Mouse (Mus musculus): ENCODE data around the gene Snx29.

Snx29 gene

DNA sequence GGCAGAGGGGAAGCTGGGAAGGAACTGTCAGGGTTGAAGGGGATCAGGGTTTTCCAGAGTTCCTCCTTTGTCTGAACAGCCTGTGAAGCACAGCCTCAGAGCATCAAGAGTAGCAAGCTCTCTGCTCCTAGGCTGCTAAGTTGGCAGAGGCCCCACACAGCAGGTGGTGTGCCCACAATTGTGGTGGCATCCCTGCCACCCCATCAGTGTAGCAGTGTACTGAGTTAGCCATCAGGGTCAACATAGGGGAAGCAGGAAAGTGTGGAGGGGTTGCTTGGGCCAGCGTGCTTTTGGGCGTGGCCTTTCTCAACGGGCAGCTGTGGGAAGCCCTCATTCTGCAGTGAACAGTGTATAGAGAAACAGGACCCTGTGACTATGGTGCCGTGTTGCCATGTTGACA is 421.0 kb downstream of the Snx29 start:
- peak in 1 of 2 experiments; percentile 22 for DNase-seq

DNA sequence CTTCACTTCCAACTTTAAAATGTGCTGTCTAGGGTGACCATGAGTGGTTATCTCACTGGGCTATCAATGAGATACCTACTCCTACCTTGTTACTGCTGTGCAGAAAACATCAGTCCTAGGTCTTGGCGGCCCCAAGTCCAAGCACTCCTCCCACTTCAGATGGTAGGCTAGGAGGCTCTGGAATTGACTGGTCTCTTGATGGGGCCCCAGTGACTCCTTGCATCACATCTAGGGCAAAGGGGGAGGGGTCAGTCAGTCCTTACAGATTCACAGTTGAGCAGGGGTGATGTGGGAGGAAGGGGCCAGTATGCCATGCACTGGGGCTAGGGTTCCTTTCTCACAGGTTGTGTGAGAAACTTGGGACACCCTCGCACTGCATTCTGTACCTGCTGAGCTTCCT is 423.3 kb downstream of the Snx29 start:
- DNase-seq = no peak

DNA sequence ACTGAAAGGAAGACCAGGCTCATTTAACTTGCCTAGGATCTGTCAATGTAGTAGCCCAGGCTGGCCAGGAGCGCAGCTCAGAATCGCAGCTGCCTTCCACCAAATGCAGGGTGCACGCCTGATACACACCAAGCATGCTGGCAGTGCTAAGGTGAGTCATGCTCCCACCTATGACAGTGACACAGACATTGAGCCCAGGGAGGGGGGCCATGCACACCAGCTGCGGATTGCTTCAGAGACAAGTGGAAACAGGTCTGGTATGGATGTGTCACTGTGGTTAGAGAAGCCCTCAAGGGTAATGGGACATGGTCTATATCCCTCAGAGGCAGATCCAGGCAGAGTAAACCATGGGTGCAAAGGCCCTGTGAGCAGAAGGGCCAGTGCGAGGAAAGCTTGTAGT is 425.2 kb downstream of the Snx29 start:
- no peak for DNase-seq

DNA sequence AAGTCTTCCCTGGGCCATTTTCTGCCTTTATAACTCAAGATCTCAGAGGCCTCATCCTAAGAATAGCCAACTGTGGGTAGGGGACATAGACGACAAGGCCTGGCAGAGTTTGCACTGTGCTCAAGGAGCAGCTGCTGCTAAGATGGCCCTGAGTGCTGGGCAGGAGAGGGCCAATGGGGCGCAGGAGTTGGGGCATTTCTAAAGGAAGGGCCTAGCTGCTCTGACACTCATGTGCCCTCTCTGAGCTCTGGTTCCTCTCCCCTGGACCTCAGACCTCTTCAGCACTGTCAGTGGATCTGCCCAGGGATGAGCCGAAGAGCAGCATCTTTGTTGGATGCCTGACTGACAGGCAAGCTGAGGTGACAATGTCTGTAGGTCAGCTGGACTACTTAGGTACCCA is 426.4 kb downstream of the Snx29 start:
- no peak for DNase-seq

DNA sequence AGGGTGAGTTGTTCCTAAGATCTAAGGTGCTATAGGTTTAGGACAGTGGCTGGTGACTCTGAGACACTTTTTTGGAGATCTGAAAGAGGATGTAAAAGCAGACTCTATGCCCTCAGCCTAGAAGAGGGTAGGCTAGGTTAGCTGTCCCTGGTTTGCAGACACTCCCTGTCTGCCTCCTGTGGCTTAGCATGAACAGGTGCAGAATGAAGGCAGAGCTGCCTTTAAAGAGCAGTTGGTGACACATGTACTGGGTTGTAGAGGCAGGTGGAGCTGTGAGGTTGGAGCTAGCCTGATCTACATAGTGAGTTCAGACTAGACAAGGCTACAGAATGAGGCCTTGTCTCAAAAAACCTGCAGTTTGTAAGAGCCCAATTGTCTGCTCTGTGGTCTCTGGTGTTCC is 427.9 kb downstream of the Snx29 start:
- DNase-seq = no peak

DNA sequence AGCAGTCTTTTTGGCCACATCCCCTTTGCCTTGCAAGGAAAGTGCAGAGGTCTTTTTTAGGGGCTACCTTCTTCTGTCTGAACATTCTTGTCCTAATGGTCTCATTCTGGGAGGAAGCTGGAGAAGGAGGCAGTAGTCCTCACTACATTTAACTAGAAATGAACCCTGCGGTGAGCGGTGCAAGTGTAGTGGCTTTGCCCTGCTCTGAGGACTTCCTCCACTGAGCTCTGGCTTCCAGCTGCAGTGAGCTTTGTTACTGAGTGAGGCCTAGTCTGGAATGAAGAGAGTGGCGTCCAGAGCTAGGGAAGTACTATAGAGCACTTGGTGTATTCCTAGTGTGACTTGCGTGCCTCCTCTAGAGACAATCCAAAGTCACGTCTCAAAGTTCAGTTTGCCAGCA is 429.8 kb downstream of the Snx29 start:
- no peak for DNase-seq

DNA sequence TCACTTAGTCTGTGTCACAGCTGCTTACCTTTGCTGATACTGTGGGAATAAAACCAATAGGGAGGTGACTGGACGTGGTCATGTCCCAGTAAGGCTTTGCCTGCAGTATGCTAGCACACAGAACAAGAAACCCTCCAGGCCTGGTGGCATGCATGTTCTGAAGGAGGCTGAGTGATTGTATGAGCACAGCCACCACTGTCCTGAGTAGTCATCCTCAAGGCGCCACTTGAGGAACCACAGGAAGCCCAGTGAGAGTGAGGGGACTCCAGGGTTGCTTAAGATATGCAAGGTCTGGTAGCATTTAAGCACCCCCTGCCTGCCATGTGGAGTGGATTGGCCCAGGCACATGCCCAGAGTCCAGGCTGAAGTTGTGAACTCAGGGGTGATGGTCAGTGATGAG is 430.8 kb downstream of the Snx29 start:
- DNase-seq = no peak

DNA sequence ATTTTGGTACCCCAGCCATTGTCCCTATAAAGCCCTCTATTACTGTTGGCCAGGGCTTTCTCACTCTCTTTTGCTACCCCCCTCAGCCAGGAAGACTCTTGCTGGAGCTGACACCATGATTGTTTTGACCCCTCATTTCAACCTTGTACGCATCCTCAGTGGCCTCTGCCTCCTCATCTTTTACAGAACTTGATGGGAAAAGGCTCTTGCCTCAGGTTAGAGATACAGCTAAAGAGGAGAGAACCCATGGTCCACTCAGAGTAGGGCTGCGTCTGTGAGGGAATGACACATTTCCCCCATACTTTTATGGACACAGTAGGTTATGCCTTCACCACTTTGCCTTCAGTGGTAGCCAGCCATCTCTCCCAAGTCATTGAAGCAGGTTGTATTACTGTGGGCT is 431.4 kb downstream of the Snx29 start:
- no peak for DNase-seq

DNA sequence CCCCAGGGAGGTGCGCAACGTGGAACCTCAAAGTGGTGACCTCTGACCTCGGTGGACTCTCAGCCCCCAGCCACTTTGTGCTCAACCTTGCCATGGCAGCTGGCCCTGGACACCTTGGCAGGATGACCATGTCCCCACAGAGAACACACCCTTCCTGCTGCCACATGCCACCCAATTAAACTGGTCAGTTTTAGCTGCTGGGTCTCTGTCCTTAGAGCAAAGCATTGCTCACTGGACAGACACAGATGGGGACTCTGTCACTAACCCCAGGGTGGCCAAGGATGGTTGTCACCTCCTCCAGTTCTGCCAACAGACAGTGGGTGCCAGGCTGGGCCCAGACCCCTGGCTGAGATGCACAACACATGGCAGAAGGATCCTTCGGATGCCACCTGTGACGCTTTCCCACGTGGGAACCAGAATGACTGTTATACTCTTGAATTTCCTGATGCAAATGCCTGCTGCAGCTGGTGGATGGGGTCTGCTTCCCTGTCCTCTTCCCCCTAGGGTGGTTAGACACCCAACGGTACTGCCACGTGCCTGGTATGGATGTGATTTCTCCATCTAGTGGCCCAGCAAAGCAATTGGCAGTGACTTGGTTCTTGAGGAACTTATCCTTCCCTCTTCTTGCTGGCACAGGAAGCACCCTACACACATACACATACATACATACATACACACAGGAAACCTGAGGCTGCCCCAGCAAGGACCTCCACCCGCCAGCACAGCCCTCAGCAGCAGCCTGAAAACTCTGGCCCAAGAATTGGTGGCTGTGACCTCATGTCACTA is 432.8 kb downstream of the Snx29 start:
- no peak for DNase-seq

DNA sequence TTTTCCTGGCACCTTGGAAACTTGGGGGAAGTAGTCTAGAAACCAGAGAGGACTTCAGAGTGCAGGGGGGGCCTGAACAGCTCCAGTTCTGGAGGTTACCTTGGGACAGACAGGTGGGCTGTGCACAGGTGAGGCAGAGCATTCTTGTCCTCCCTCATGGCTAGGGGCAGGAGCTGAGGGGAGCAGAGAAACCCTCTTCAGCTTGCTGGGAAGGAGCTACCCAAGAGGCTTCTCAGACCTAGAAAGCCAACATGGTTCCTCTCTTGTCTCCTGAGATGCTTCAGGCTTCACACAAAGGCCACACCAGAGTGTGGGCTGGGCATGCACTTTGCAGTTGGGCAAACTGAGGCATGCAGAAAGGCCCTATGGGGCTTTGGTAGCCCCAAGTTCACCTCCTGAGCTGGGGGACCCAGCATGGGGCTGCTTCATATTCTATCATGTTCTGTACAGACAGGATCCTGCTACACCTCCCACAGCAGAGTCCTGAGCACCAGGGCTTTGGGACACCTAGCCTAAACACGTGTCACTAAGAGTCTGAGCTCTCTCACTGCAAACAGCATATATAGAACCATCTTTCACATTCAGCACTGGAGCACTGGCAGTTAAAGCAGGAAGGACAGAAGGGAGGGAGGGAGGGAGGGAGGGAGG is 434.0 kb downstream of the Snx29 start:
- DNase-seq = no peak

DNA sequence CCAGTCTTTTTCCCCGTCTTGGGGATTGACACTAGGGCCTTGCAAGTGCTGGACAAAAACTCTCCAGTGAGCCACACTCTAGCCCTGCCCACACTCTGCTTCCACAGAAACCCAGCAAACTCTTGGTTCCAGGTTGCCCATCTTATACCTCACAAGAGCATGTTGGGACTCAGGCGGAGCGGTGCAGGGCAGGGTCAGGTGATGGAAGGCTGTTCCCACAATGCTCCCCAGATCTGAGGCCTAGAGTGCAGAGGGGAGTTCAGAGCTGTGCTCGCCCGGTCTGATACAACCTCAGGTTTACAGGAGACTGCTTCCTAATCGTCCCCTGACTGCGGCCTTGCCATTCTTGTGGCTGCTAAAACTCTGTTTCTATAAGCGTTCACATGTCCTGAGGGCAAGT is 434.8 kb downstream of the Snx29 start:
- DNase-seq = no peak

DNA sequence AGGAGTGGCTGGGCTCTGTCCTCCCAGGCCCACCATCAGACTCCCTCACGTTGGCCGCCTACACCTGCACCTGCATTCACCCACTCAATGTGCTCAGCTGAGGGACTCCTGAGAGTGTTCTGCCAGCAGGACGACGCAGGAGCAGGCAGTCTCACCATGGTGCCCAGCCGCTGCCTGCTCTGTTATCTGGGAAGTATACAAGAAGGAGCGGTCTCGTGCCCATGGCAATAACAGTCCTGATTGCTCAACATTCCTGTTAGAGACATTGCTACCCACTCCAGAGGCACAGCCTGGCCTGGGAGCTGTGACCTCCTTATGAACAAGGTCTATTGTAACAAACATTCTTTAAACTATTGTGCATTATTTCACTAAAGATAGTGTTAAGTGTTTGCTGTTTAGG is 435.2 kb downstream of the Snx29 start:
- no peak for DNase-seq

DNA sequence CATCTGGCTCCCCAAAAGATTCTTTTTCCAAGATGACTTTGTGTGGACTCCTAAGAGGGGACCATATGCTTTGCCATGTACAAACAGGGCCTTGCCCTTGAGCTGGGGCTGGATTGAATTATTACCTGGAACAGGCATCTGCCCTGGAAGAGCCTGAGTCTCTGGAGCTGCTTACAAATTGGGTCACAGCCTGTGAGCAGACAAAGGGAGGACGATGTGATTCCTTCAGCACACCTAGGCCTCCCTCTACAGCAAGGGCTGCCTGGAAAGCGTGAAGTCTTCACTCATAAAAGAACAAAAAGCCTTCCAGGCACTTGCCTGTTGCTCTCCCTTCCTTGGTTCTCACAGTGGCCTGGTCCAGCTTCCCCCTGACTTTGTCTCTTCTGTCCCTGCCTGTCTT is 449.6 kb downstream of the Snx29 start:
- DNase-seq = no peak

DNA sequence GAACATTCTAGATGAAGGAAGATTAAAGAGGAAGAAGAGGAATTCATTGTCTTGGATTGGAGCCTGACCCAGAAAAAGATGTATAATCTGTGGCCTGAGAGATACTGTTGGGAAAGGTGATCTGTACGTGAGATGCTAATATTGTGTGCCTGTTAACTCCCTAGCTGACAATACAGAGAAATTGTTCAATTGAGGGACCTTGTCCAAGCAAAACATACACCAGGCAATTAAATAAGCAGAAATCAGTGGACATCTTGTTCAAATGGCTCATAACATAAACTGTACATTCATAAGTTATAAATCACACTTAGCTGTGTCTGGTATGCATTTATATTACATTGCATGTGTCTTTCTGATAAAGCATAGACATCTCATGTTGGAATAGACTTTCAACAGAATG is 451.6 kb downstream of the Snx29 start:
- no peak for DNase-seq

DNA sequence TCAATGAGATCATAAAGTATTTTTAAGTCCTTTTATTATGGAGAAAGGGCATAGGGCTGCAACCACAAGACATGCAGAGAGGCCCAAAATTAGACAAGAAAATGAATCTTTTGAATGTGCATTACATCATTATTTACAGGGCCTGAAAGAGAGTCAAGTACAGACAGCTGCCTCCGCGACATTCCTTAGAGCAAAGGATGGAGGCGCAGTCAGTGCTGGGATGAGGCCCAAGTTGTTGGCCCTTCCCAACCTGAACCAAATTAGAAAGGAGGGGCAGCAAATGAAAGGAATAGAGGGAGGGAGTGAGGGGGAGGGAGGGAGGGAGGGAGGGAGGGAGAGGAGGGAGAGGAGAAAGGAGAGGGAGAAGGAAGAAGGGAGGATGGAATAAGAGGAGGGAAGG is 453.8 kb downstream of the Snx29 start:
- DNase-seq = no peak

DNA sequence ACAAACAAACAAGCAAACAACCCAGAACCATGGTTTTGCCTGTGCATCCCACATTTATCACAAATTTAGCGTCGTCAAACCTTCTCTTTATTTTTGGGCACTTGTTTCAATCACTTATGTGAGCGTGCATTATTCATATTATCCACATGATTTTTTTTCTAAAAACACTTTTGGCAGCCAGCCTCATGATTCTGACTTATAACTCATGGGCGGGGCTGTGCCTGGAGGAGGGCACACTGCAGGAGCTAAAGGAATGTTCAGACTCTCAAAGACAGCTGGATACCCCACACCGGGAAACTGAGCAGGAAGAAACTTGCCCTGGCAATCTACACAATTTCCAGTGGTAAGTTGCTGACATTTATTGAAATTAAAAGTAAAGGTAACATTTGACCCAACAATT is 455.5 kb downstream of the Snx29 start:
- DNase-seq = no peak

DNA sequence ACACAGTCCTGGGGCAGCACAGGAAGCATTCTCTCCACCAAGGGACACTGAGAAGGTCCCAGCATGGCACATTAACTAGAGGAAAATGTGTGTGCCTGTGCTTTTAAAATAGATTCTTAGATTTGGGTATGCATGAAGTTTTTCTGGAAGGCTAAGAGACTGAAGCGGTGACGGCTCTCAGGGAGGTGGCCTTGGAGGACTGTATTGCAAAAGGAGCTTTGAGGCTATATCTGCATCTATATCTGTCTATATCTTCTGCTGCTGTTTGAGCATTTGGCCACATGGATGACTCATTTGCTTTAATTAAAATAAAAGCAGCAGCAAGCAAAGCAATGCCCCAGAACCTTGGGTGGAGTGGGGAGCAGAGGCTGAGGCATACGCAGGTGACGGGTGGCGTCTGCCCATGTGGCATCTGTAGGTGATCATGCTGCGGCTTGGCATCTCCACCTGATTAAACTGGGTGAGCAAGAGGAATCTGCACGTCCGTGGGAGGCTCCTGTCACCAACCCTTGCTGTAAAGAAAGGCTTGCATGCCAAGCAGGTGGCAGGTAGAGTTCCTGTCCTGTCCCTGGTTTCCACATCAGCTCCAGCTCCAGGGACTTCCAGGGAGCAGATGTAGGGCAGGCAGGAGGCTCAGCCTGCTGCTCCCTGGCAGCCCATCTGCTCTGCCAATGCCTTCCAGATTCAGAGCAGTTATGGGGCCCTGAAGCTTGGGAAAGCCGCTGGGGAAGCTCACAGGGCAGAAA is 456.2 kb downstream of the Snx29 start:
- DNase-seq = peak; percentile 68 to 72

DNA sequence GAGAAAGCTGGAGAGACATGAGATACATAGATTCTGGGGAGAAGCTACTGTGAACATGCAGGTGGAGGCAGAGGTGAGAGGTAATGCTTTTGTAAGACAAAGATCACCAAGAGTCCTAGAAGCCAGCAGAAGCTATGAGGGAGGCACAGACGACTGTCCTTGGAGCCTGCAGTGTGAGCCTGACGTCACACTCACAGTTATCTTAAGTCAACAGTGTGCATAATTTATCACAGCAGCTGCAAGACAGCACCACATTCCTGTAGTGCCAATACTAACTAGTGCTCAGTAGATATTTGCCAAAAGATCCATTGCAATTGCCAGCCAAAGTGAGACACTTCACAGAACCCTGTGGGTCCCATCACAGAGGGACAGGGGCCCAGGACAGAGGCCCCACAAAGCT is 459.4 kb downstream of the Snx29 start:
- no peak for DNase-seq

DNA sequence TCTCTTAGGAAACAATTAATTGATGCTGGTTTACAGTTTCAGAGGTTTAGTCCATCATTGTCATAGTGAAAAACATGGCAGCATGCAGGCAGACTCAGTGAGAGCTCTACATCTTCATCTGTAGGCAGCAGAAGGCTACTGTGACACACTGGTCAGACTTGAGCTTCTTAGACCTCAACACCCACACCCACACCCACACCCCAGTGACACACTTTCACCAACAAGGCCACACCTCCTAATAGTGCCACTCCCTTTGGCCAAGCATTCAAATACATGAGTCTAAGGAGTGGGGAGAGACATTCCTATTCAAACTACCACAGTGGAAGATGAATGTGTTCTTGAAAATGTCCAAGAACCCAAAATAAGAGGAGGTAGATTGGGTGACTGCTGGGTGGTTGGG is 460.6 kb downstream of the Snx29 start:
- DNase-seq = no peak

DNA sequence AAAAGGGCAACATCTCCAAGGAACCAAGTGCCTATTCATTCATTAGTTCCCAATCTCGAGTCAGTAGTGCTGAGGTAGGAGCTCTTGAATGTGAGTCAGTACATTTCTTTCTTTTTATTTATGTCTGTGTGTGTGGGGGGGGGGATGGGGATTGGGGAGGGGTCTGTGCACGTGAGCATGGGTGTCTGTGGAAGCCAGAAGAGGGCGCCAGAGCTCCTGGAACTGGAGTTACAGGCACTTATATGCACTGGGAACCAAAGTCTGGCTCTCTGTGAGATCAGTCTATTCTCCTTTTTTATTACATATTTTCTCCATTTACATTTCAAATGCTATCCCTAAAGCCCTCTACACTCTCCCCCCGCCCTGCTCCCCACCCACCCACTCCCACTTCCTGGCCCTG is 461.6 kb downstream of the Snx29 start:
- no peak for DNase-seq

DNA sequence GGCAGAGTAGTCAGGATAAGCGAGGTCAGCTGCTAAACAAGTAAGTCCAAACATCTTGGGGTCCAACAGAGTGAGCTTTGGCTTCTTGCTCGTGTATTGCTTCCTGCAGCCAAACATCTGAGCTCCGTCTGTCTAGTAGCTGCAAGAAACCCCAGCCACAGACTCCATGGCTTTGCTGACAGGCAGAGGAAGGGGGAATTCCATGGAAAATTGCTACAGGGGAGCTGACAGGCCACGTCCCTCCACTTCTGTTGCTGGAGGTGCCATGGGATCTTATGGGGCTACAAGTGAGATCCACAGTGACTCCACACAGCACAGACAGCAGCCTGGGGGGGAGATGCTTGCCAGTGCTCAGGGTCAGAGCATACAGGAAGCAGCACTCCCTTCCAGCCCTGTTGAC is 463.1 kb downstream of the Snx29 start:
- DNase-seq = no peak

DNA sequence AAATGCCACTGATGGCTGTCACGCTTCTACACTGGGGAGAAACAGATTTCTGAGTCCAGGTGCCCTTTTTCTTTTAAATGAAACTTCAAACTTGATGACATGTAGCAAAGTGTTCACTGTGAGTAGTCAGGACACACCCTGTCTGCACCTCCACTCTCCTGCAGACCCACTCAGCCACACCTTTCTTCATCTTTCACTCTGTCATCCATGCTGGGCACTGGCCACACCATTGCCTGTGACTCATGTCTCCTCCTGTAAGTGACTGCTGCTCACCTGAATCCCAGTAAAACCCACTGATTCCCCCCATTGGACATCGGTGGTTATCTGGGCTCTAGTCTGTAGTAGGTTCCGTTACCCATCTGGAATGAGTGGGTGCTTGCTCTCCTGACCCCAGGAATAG is 467.8 kb downstream of the Snx29 start:
- DNase-seq = no peak

DNA sequence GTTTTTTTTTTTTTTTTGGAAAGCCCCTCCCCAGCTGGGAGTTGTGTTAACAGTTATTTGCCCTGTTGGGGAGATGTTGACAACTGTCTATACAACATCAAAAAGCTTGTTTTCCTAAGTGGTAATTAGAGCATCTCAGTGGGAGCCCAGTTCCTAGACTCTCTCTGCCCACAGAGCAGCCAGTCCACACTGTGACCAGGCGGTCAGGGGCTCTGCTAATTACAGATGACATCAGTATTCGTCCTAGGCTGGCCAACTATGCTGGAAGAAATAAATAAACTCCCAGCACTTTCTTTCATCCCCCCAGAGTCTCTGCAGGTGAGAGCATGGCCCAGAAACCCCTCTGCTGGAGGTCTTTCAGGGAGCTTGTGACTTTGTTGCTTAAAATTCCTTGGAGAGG is 470.7 kb downstream of the Snx29 start:
- DNase-seq = no peak

DNA sequence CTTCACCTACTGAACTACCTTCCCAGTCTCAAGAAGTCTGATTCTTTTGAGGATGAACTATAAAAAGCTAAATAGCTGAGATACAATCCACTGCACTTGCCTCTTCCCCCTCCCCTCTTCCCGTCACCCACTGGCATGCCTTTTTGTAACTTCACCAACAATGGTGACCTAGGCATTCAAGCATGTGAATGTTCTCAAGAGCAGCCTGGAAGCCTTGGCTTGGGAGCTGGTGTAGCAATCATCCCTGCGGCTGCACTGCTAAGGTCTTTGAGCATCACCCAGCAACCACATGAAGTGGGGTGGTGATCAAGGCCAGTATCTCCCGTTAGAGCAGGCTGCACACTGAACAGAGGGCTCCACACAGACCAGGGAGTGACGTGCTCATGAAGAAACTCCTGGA is 471.9 kb downstream of the Snx29 start:
- no peak for DNase-seq
